Mouse (Mus musculus): ENCODE measurements at regions not wholly inside any gene's neighbourhood (a gene's known extent, or its start where the extent isn't known, plus 50 kb on each side); places are given as distances from the start of the nearest gene placed in this dataset.

GRCm38 (mm10) chr4:105909272-105909671, 119.6 kb downstream of the Gm12728 start:
- Histone ChIP-seq H3K4me2 (replicated peaks; ENCODE audit: low read depth, low read length) (no peak overlapping the region), H3K9me3 (ENCODE audit: low read length) (no peaks in the 10 kb centered on the region), H3K27me3 (replicated peaks; ENCODE audit: insufficient read depth, low read length) (no peaks in the 10 kb centered on the region), H3K4me1 (ENCODE audit: insufficient read depth, low read depth, low read length) (no peaks in the 10 kb centered on the region), H3K27ac (ENCODE audit: low read length) (peak overlapping the region; percentile 20), H3K9ac (replicated peaks; ENCODE audit: low read depth) (no peak overlapping the region), H3K4me3 (ENCODE audit: low read depth, low read length) (no peak overlapping the region), H3K36me3 (ENCODE audit: insufficient read depth, low read length) (no peaks in the 10 kb centered on the region)
- ATAC-seq (peak; percentile 67; the same call in 1 of the 2 replicates), DNase-seq (ENCODE audit: low spot score) (peak; percentile 61)
- peak; percentile 50; the same call in 1 of the 2 replicates for TF ChIP-seq EP300 (IDR thresholded peaks at IDR 0.05)
- no peak for TF ChIP-seq CTCF (IDR thresholded peaks at IDR 0.05)
- 45% methylated on average over 4 of the region's 4 CpGs for WGBS

GRCm38 (mm10) chr4:105910666-105911065, 121.0 kb downstream of the Gm12728 start:
- Histone ChIP-seq H3K9ac (replicated peaks; ENCODE audit: low read depth) (no peak overlapping the region), H3K4me2 (replicated peaks; ENCODE audit: low read depth, low read length) (no peak overlapping the region), H3K27ac (ENCODE audit: low read length) (no peak overlapping the region; the same call in 1 of the 2 replicates), H3K36me3 (ENCODE audit: insufficient read depth, low read length) (no peaks in the 10 kb centered on the region), H3K27me3 (replicated peaks; ENCODE audit: insufficient read depth, low read length) (no peaks in the 10 kb centered on the region), H3K4me1 (ENCODE audit: insufficient read depth, low read depth, low read length) (no peaks in the 10 kb centered on the region), H3K4me3 (ENCODE audit: low read depth, low read length) (no peak overlapping the region), H3K9me3 (ENCODE audit: low read length) (no peaks in the 10 kb centered on the region)
- no peak for TF ChIP-seq CTCF (IDR thresholded peaks at IDR 0.05)
- TF ChIP-seq EP300 (IDR thresholded peaks at IDR 0.05): peak; percentile 88
- ATAC-seq (peak; percentile 75), DNase-seq (ENCODE audit: low spot score) (peak; percentile 45)
- 43% methylated on average over 5 of the region's 5 CpGs for WGBS

GRCm38 (mm10) chr4:105911678-105912077, 122.0 kb downstream of the Gm12728 start:
- H3K36me3 ChIP-seq (ENCODE audit: insufficient read depth, low read length): no peaks in the 10 kb centered on the region
- no peak overlapping the region for H3K4me3 ChIP-seq (ENCODE audit: low read depth, low read length)
- H3K9ac ChIP-seq (replicated peaks; ENCODE audit: low read depth): no peak overlapping the region
- no peaks in the 10 kb centered on the region for H3K4me1 ChIP-seq (ENCODE audit: insufficient read depth, low read depth, low read length)
- no peaks in the 10 kb centered on the region for H3K27me3 ChIP-seq (replicated peaks; ENCODE audit: insufficient read depth, low read length)
- H3K9me3 ChIP-seq (ENCODE audit: low read length): no peaks in the 10 kb centered on the region
- no peak overlapping the region for H3K27ac ChIP-seq (ENCODE audit: low read length)
- 47% methylated on average over 6 of the region's 6 CpGs for WGBS
- ATAC-seq: no peak
- TF ChIP-seq EP300 (IDR thresholded peaks at IDR 0.05) (no peak), CTCF (IDR thresholded peaks at IDR 0.05) (no peak)
- H3K4me2 ChIP-seq (replicated peaks; ENCODE audit: low read depth, low read length): no peak overlapping the region
- no peak for DNase-seq (ENCODE audit: low spot score)

GRCm38 (mm10) chr4:105912296-105912695, 122.6 kb downstream of the Gm12728 start:
- H3K4me3 ChIP-seq (ENCODE audit: low read depth, low read length): no peak overlapping the region
- DNase-seq (ENCODE audit: low spot score): peak; percentile 29
- no peak overlapping the region for H3K9ac ChIP-seq (replicated peaks; ENCODE audit: low read depth)
- no peak overlapping the region for H3K27ac ChIP-seq (ENCODE audit: low read length)
- no peaks in the 10 kb centered on the region for H3K9me3 ChIP-seq (ENCODE audit: low read length)
- no peaks in the 10 kb centered on the region for H3K4me1 ChIP-seq (ENCODE audit: insufficient read depth, low read depth, low read length)
- TF ChIP-seq CTCF (IDR thresholded peaks at IDR 0.05) (no peak), EP300 (IDR thresholded peaks at IDR 0.05) (no peak)
- H3K4me2 ChIP-seq (replicated peaks; ENCODE audit: low read depth, low read length): no peak overlapping the region
- H3K36me3 ChIP-seq (ENCODE audit: insufficient read depth, low read length): no peaks in the 10 kb centered on the region
- 76% methylated on average over 4 of the region's 4 CpGs for WGBS
- no peak; the same call in 1 of the 2 replicates for ATAC-seq
- H3K27me3 ChIP-seq (replicated peaks; ENCODE audit: insufficient read depth, low read length): no peaks in the 10 kb centered on the region

- no peak for TF ChIP-seq EP300 (IDR thresholded peaks at IDR 0.05)
- TF ChIP-seq CTCF (IDR thresholded peaks at IDR 0.05): peak; percentile 67
- peak; percentile 54 for DNase-seq (ENCODE audit: low spot score)
- H3K4me1 ChIP-seq (ENCODE audit: insufficient read depth, low read depth, low read length): no peaks in the 10 kb centered on the region
- H3K36me3 ChIP-seq (ENCODE audit: insufficient read depth, low read length): no peaks in the 10 kb centered on the region
- no peak overlapping the region for H3K4me3 ChIP-seq (ENCODE audit: low read depth, low read length)
- 46% methylated on average over 6 of the region's 6 CpGs for WGBS
- no peaks in the 10 kb centered on the region for H3K9me3 ChIP-seq (ENCODE audit: low read length)
- H3K9ac ChIP-seq (replicated peaks; ENCODE audit: low read depth): no peak overlapping the region
- ATAC-seq: no peak
- H3K4me2 ChIP-seq (replicated peaks; ENCODE audit: low read depth, low read length): no peak overlapping the region
- no peaks in the 10 kb centered on the region for H3K27me3 ChIP-seq (replicated peaks; ENCODE audit: insufficient read depth, low read length)
- H3K27ac ChIP-seq (ENCODE audit: low read length): no peak overlapping the region
These were observed 125.3 kb downstream of the Gm12728 start for GRCm38 (mm10) chr4:105914996-105915395.

GRCm38 (mm10) chr4:105916229-105916628, 126.6 kb downstream of the Gm12728 start:
- 40% methylated on average over 9 of the region's 9 CpGs for WGBS
- H3K9me3 ChIP-seq (ENCODE audit: low read length): no peaks in the 10 kb centered on the region

More at GRCm38 (mm10) chr4:105916229-105916628, 126.6 kb downstream of the Gm12728 start:
- Histone ChIP-seq H3K36me3 (ENCODE audit: insufficient read depth, low read length) (no peaks in the 10 kb centered on the region), H3K27me3 (replicated peaks; ENCODE audit: insufficient read depth, low read length) (no peaks in the 10 kb centered on the region), H3K9ac (replicated peaks; ENCODE audit: low read depth) (no peak overlapping the region), H3K4me3 (ENCODE audit: low read depth, low read length) (no peak overlapping the region), H3K4me2 (replicated peaks; ENCODE audit: low read depth, low read length) (no peak overlapping the region), H3K4me1 (ENCODE audit: insufficient read depth, low read depth, low read length) (no peaks in the 10 kb centered on the region), H3K27ac (ENCODE audit: low read length) (no peak overlapping the region)
- peak; percentile 69 for TF ChIP-seq EP300 (IDR thresholded peaks at IDR 0.05)
- TF ChIP-seq CTCF (IDR thresholded peaks at IDR 0.05): no peak
- DNase-seq (ENCODE audit: low spot score) (no peak), ATAC-seq (peak; percentile 74)
